Mouse (Mus musculus) ES-E14 (cell line): ENCODE data around the gene Klhl12. TPM values are rescaled to one million over a fixed set of nuclear protein-coding genes. Genes with fewer than 3 reads are reported as not detected.

Experiments used
- DNase-seq: peaks from one replicate; pipeline ENCODE4 v3.0.0-alpha.2; 2013; ENCODE audit warnings: low read depth, low spot score
- H3K27ac ChIP-seq: 2 replicates; pipeline ENCODE4 v1.5.1; 2012; ENCODE audit warnings: low read depth, mild to moderate bottlenecking, low read length, moderate library complexity, mixed read lengths; ENCODE audit not compliant: poor library complexity, insufficient read depth, severe bottlenecking
- H3K36me3 ChIP-seq: 2 replicates; pipeline ENCODE4 v1.6.1; 2012; ENCODE audit warnings: mild to moderate bottlenecking, low read length, moderate library complexity, mixed read lengths; ENCODE audit not compliant: control insufficient read depth, poor library complexity, insufficient read depth, severe bottlenecking
- H3K4me1 ChIP-seq, 2 experiments: fragments of 150-350 bp in 1 of 2; sonication (generic) in 1 of 2; 2 replicates each; pipeline ENCODE4 v1.6.1; 2012; ENCODE audit warnings: low read length in 2 of 2, mild to moderate bottlenecking in 1 of 2, mixed read lengths in 1 of 2; ENCODE audit not compliant: control insufficient read depth in 2 of 2, insufficient read depth in 2 of 2, poor library complexity in 1 of 2
- H3K4me3 ChIP-seq, 2 experiments: fragments of 150-350 bp in 1 of 2; sonication (generic) in 1 of 2; 2 replicates each; pipeline ENCODE4 v1.5.1; 2012; ENCODE audit warnings: low read length in 2 of 2, low read depth in 1 of 2, mild to moderate bottlenecking in 1 of 2, mixed read lengths in 1 of 2; ENCODE audit not compliant: insufficient read depth in 1 of 2, poor library complexity in 1 of 2, severe bottlenecking in 1 of 2
- H3K9ac ChIP-seq: 2 replicates; pipeline ENCODE4 v1.6.1; 2012; ENCODE audit warnings: low read depth, mild to moderate bottlenecking, low read length, mixed read lengths; ENCODE audit not compliant: poor library complexity, insufficient read depth, severe bottlenecking
- H3K9me3 ChIP-seq: fragments of 150-350 bp; sonication (generic); 2 replicates; pipeline ENCODE4 v1.6.1; 2012; ENCODE audit warnings: low read depth, mild to moderate bottlenecking, low read length; ENCODE audit not compliant: control insufficient read depth, insufficient read depth
- CHD2 ChIP-seq: IDR thresholded peaks from 2 replicates; pipeline ENCODE4 v1.6.1; 2014; ENCODE audit warnings: mild to moderate bottlenecking, low read depth, low read length, inconsistent platforms
- HCFC1 ChIP-seq: IDR thresholded peaks from 2 replicates; pipeline ENCODE4 v1.6.1; 2012; ENCODE audit warnings: low read length, inconsistent platforms, borderline replicate concordance; ENCODE audit not compliant: insufficient read depth
- MAFK ChIP-seq: IDR thresholded peaks from 2 replicates; pipeline ENCODE4 v1.6.1; 2014; ENCODE audit warnings: mild to moderate bottlenecking, low read depth, low read length, inconsistent platforms; ENCODE audit not compliant: insufficient read depth
- ZC3H11A ChIP-seq: IDR thresholded peaks from 2 replicates; pipeline ENCODE4 v1.6.1; 2012; ENCODE audit warnings: low read depth, mild to moderate bottlenecking, inconsistent platforms, low read length, borderline replicate concordance
- ZNF384 ChIP-seq: IDR thresholded peaks from 2 replicates; pipeline ENCODE4 v1.6.1; 2012; ENCODE audit warnings: low read depth, low read length, inconsistent platforms
- in situ Hi-C, 2 experiments: fragments of 600-800 bp; cut with MboI; formaldehyde crosslinking; loops; one replicate each; pipeline ENCODE4 v1.15.1; 2025; ENCODE audit warnings: low sequenced_read_pairs in 2 of 2, inconsistent platforms in 1 of 2; ENCODE audit not compliant: unreplicated experiment in 2 of 2
- total RNA-seq: library from RNA; depleted of rRNA; stranded (reverse); fragments of 300-350 nt; gene quantifications from 2 replicates; pipeline ENCODE4 v1.2.3, GENCODE M21; 2012

Klhl12 gene
- total RNA-seq, 1 experiment = 22.7 TPM

- Histone ChIP-seq H3K4me3 (no peak overlapping the region), H3K9me3 (no peaks in the 10 kb centered on the region), H3K9ac (no peak overlapping the region), H3K27ac (no peak overlapping the region), H3K36me3 (no peaks in the 10 kb centered on the region), H3K4me1 (peaks cover 3 to 6% of the 10 kb centered on the region in 2 experiments; a peak in 1 of 4 replicates)
- DNase-seq = no peak
- TF ChIP-seq MAFK = no peak
- TF ChIP-seq CHD2 = no peak
- no peak for TF ChIP-seq HCFC1
- no peak for TF ChIP-seq ZC3H11A
- no peak for TF ChIP-seq ZNF384
- in situ Hi-C loops = no loop called here
These were observed 64.8 kb downstream of the Klhl12 start for GRCm38 (mm10) chr1:134520001-134520721.

DNA sequence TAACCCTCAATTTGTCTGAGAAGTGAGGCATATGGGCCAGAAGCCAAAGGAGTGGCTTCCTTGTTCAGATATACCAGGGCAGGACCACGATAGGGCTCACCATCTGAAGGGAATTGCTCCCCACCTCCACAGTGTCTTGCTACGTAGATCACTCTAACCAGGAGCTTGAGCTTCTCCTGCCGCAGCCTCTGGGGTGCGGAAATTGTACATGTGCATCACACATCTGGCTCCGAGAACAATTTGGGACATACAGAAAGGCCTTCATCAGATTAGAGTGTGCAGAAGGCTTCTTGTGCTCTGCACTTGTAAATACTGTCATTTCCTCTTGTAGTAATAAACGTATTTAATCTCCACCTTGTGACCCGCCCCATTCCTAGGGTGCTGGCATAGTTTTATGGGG is 65.8 kb downstream of the Klhl12 start:
- no peak overlapping the region for H3K27ac ChIP-seq
- H3K4me3 ChIP-seq = no peak overlapping the region
- DNase-seq = no peak
- H3K4me1 ChIP-seq = peaks cover 3 to 6% of the 10 kb centered on the region in 2 experiments; a peak in 1 of 4 replicates
- H3K9me3 ChIP-seq = no peaks in the 10 kb centered on the region
- TF ChIP-seq ZC3H11A = no peak
- no peak for TF ChIP-seq CHD2
- no peak for TF ChIP-seq MAFK
- no peak for TF ChIP-seq HCFC1
- no peak for TF ChIP-seq ZNF384
- in situ Hi-C loops = no loop called here
- H3K36me3 ChIP-seq = no peaks in the 10 kb centered on the region
- no peak overlapping the region for H3K9ac ChIP-seq

- peaks cover 1 to 7% of the 10 kb centered on the region in 2 experiments; a peak in 1 of 4 replicates for H3K4me1 ChIP-seq
- no peak for DNase-seq
- TF ChIP-seq ZNF384 (no peak), MAFK (no peak), HCFC1 (no peak), ZC3H11A (no peak), CHD2 (no peak)
- in situ Hi-C loops = no loop called here
- no peak overlapping the region for H3K27ac ChIP-seq
- H3K9me3 ChIP-seq = no peaks in the 10 kb centered on the region
- H3K4me3 ChIP-seq = no peak overlapping the region
- H3K36me3 ChIP-seq = no peaks in the 10 kb centered on the region
- H3K9ac ChIP-seq = no peak overlapping the region
These were observed 67.0 kb downstream of the Klhl12 start for GRCm38 (mm10) chr1:134522325-134522724.

GRCm38 (mm10) chr1:134524424-134524823 is 69.1 kb downstream of the Klhl12 start:
- DNase-seq = peak; percentile 78
- Histone ChIP-seq H3K9ac (no peak overlapping the region), H3K27ac (no peak overlapping the region), H3K9me3 (no peaks in the 10 kb centered on the region), H3K4me3 (no peak overlapping the region), H3K36me3 (no peaks in the 10 kb centered on the region), H3K4me1 (peaks cover 0 to 5% of the 10 kb centered on the region in 2 experiments; a peak in 1 of 4 replicates)
- TF ChIP-seq ZC3H11A (peak; percentile 82; the same call in 1 of the 2 replicates), MAFK (no peak)
- in situ Hi-C loops = no loop called here
